Mouse (Mus musculus) left cerebral cortex, postnatal 25 days (tissue): ENCODE results near the gene Sgms1. TPM values are rescaled to one million over a fixed set of nuclear protein-coding genes. Genes with fewer than 3 reads are reported as not detected.

Source experiments
- DNase-seq, 2 experiments: peaks; one replicate each; pipeline ENCODE4 v3.0.0; 2022; ENCODE audit warnings: low spot score in 2 of 2, mixed read lengths in 1 of 2
- intact Hi-C: fragments of 180-260 bp; cut with DNase I; formaldehyde crosslinking; loops from one replicate; pipeline ENCODE4 v1.15.1; 2025
- total RNA-seq, 2 experiments: library from RNA; stranded (reverse); gene quantifications; 2 replicates each; pipeline ENCODE4 v1.2.3; 2021

The Sgms1 gene
- total RNA-seq, 2 experiments from 2014 or later: 44.2 to 53.5 TPM

DNA sequence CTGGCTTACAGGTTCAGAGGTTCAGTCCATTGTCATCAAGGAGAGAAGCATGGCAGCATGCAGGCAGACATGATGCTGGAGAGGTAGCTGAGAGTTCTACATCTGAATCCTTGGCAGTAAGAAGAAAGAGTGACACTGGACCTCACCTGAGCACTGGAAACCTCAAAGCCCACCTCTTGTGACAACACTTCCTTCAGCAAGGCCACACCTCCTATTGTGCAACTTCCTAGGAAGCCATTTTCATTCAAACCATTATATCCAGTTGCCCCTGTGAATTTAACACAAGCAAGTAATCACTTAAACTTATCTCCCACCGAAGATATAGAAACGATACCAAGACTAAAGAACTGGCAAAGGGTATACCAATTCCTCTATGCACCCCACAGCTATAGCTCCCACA lies 129.7 kb downstream of the Sgms1 start:
- intact Hi-C loops: no loop called here
- no peak for DNase-seq

GRCm38 (mm10) chr19:32259048-32259447 lies 130.5 kb downstream of the Sgms1 start:
- no peak for DNase-seq
- intact Hi-C loops: no loop called here

- no peak for DNase-seq
- intact Hi-C loops: no loop called here
Observed at GRCm38 (mm10) chr19:32258146-32258545, 131.4 kb downstream of the Sgms1 start.

DNA sequence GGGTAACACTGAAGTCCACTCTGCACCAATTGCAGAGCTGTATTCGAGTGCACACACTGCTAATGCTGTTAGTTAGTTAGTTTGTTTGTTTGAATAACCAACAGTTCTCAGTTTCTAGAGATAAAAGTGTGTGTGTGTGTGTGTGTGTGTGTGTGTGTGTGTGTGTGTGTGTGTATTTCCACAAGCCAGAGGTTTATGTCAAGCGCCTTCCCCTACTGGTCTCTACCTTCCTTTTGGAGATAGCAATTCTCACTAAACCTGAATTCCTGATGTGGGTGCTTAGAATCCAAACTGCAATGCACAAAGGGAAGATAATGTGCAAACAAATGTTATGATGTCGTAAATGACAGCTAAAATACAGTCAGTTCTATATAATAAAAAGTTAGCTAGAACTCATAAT lies 131.9 kb downstream of the Sgms1 start:
- no peak for DNase-seq
- intact Hi-C loops: no loop called here

- no peak for DNase-seq
- intact Hi-C loops: no loop called here
Observed at GRCm38 (mm10) chr19:32256706-32257415, 132.7 kb downstream of the Sgms1 start.

GRCm38 (mm10) chr19:32255429-32256185 lies 133.9 kb downstream of the Sgms1 start:
- DNase-seq: no peak
- intact Hi-C loops: no loop called here

GRCm38 (mm10) chr19:32254739-32255344 lies 134.7 kb downstream of the Sgms1 start:
- intact Hi-C loops: no loop called here
- no peak for DNase-seq

GRCm38 (mm10) chr19:32254204-32254603 lies 135.3 kb downstream of the Sgms1 start:
- DNase-seq: no peak
- intact Hi-C loops: no loop called here

DNA sequence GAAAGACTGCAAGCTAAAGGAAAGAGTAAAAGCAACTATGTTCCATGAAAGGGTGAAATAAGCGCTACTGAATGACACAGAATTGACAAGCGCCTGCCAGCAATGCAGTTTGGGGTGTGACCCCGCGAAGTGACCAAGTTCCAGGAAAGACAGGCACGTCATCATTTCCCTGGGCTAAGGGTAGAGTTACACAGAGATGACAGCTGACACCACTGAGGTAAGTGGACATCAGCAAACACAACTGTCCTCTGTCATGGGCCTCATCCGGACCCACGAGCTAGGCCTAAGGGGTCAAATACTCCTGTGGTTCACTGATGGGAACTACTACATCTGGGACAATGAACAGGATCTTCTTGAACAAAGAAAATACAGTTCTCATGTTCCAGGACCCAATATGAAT lies 136.5 kb downstream of the Sgms1 start:
- intact Hi-C loops: no loop called here
- DNase-seq: no peak

DNA sequence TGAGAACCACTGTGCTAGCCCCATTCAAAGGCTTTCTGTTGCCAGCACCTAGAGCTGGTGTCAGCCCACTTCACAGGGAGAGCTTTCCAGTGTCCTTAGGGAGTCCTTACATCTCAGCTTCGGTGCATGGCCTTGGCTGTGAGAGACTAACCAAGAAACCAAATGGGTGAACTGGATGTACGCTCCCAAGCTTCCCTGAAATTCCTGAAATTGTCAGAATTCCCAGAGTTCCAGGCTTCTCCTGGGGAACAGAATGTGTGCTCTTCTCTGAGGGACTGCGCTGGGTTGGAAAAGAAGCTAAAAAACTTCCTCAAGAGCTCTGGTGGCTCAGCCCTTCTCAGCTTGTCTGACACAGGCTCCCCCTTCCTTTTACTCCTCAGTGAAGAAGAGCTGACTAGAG lies 137.1 kb downstream of the Sgms1 start:
- DNase-seq: no peak
- intact Hi-C loops: no loop called here

- DNase-seq: no peak
- intact Hi-C loops: no loop called here
Observed at GRCm38 (mm10) chr19:32249181-32250130, 140.1 kb downstream of the Sgms1 start.

GRCm38 (mm10) chr19:32244881-32245280 lies 144.6 kb downstream of the Sgms1 start:
- no peak for DNase-seq
- intact Hi-C loops: no loop called here

GRCm38 (mm10) chr19:32243246-32243645 lies 146.3 kb downstream of the Sgms1 start:
- intact Hi-C loops: no loop called here
- DNase-seq: peak in 1 of 2 experiments; percentile 35

DNA sequence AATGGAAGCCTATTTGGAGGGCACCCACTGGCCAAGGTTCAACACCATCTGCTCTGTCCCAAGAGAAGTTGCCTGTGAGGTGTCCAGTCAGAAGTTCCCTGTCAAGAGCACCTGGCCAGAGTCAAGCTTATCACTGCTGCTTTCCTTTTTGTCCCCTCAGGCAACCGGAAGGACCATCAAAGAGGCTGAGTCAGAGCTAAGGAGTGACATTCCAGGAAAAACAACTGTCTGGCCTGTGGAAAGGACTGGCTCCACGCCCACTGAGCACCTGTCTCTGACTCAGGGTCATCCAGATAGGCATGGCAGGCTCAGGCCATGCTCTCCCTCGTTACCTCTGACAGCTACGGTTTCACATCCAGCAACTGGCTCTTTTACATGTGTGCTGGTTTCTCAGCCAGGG lies 147.4 kb downstream of the Sgms1 start:
- DNase-seq: no peak
- intact Hi-C loops: no loop called here

- intact Hi-C loops: no loop called here
- DNase-seq: no peak
Observed at GRCm38 (mm10) chr19:32240417-32240990, 149.0 kb downstream of the Sgms1 start.

DNA sequence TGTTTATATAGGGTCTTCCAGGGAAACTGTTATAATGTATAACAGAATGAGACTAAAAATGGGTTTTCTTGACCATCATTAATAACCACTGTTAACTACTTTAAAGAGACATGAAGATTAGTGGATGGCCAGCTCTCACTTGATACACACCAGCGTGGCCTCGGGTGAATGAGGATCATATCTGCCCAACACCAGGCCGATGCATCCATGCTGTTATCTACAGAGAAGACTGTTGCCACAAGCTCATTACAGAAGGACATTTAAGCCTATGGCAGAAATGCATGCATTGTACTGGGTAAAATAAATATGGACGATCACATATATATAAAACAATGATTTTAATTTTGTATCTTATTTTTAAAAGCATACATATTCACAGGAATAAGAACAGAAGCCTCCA lies 149.6 kb downstream of the Sgms1 start:
- intact Hi-C loops: no loop called here
- DNase-seq: no peak

- intact Hi-C loops: no loop called here
Observed at GRCm38 (mm10) chr19:32239459-32239792, 150.1 kb downstream of the Sgms1 start.

DNA sequence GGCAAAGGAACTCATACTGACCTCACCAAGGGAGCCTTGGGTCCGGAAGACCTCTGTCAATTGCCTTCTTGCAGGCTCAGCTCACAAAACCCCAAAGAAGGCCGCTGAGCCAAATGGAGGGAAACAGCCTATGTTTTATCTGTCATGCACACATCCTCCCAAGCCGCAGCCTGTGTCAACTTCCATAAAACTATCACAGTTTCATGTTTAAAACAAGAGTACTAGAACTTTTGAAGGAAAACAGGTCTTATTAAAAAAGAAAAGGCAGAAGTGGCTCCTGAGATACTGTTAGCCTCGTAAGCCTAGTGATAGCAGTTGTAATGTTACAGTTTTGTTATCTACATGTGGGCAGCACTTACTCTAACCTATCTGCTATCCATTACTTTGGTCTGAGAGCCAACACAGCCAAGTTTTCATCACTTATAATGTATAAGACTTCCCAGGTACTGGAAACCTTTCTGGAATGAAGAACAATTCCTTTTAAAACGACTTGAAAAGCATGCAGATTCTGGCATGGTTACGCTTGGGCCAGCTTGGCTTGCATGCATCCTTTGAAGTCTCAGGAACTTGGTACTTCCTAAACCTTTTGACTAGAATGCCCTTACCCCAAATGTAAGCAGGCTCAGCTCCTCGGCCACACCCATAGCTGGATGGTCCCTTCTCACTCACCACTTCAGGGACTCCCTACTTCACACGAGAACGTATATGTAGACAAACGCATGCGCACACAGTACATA lies 150.6 kb downstream of the Sgms1 start:
- no peak for DNase-seq
- intact Hi-C loops: no loop called here

More at GRCm38 (mm10) chr19:32239459-32239792, 150.1 kb downstream of the Sgms1 start:
- DNase-seq: no peak

DNA sequence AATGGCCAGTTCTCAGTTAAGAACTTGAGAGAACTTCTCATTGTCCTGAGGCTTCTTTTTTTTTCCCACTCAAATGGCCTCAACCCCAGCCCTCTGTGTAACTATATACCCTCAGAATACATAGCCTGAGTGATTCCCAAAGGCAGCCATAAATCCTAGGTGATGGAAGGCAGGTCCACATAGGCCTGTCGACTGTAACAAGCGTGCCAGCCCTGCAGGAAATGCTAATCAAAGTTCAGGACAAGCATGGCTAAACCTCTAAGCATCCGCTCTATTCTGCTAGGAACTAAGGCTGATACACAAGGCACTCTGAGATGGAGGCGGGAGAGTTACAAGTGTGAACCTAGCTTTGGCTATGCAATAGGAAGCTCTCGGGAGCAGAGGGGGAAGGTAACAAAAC lies 151.8 kb downstream of the Sgms1 start:
- DNase-seq: no peak
- intact Hi-C loops: no loop called here
